Mouse (Mus musculus) liver, postnatal 0 days (tissue): Measurements from ENCODE around the gene Msrb3.

ENCODE experiments used
- CTCF ChIP-seq: sonication (generic); IDR thresholded peaks from 2 replicates; pipeline ENCODE4 v1.5.1; 2016; ENCODE audit warnings: antibody characterized with exemption, low read depth
- EP300 ChIP-seq: IDR thresholded peaks from 2 replicates; pipeline ENCODE4 v1.6.1; 2016; ENCODE audit warnings: antibody characterized with exemption, low read depth, mild to moderate bottlenecking

- TF ChIP-seq CTCF (no peak), EP300 (no peak)
These were observed 5.0 kb downstream of the Msrb3 start for GRCm38 (mm10) chr10:120893938-120894337.
